Mouse (Mus musculus): ENCODE results near the gene Armh1. TPM values are rescaled to one million over a fixed set of nuclear protein-coding genes. Genes with fewer than 3 reads are reported as not detected.
A peak's percentile ranks its signal among the peaks of the same experiment; 100 is the strongest.

Armh1 gene
- polyA plus RNA-seq, 1 experiment from 2014 or later, result 1.8 TPM

GRCm38 (mm10) chr4:117280397-117280930 lies 28.5 kb upstream of the Armh1 start:
- no peak overlapping the region for H3K9ac ChIP-seq (replicated peaks)
- peak overlapping the region; percentile 62 for H3K27ac ChIP-seq (replicated peaks)
- no peaks in the 10 kb centered on the region for H3K9me3 ChIP-seq
- no peaks in the 10 kb centered on the region for H3K27me3 ChIP-seq
- 79% methylated on average over 8 of the region's 8 CpGs for WGBS
- H3K36me3 ChIP-seq, result peaks cover 64% of the 10 kb centered on the region
- no peak for ATAC-seq (replicated peaks)
- H3K4me3 ChIP-seq, result no peak overlapping the region
- peaks cover 40% of the 10 kb centered on the region for H3K4me1 ChIP-seq
- H3K4me2 ChIP-seq (replicated peaks), result no peak overlapping the region

- H3K9me3 ChIP-seq, result no peaks in the 10 kb centered on the region
- H3K4me1 ChIP-seq, result peaks cover 30% of the 10 kb centered on the region
- H3K27me3 ChIP-seq, result no peaks in the 10 kb centered on the region
- no peak overlapping the region for H3K27ac ChIP-seq (replicated peaks)
- WGBS, result 88% methylated on average over 2 of the region's 2 CpGs
- H3K4me2 ChIP-seq (replicated peaks), result no peak overlapping the region
- H3K9ac ChIP-seq (replicated peaks), result no peak overlapping the region
- H3K36me3 ChIP-seq, result peaks cover 64% of the 10 kb centered on the region
- H3K4me3 ChIP-seq, result no peak overlapping the region
- no peak for ATAC-seq (replicated peaks)
Observed at GRCm38 (mm10) chr4:117279253-117279642, 27.3 kb upstream of the Armh1 start.

- Histone ChIP-seq H3K4me1 (peaks cover 24% of the 10 kb centered on the region), H3K4me2 (replicated peaks) (no peak overlapping the region), H3K4me3 (no peak overlapping the region), H3K27ac (replicated peaks) (no peak overlapping the region), H3K9me3 (no peaks in the 10 kb centered on the region), H3K36me3 (peaks cover 65% of the 10 kb centered on the region), H3K27me3 (no peaks in the 10 kb centered on the region), H3K9ac (replicated peaks) (no peak overlapping the region)
- no peak for ATAC-seq (replicated peaks)
- 76% methylated on average over 10 of the region's 10 CpGs for WGBS
Observed at GRCm38 (mm10) chr4:117278381-117279252, 26.7 kb upstream of the Armh1 start.

- Histone ChIP-seq H3K4me1 (peaks cover 19% of the 10 kb centered on the region), H3K9ac (replicated peaks) (no peak overlapping the region), H3K4me2 (replicated peaks) (no peak overlapping the region), H3K36me3 (peaks cover 73% of the 10 kb centered on the region), H3K4me3 (no peak overlapping the region), H3K27ac (replicated peaks) (no peak overlapping the region), H3K9me3 (no peaks in the 10 kb centered on the region), H3K27me3 (no peaks in the 10 kb centered on the region)
- WGBS, result 92% methylated on average over 7 of the region's 7 CpGs
- no peak for ATAC-seq (replicated peaks)
Observed at GRCm38 (mm10) chr4:117277687-117278086, 25.8 kb upstream of the Armh1 start.

- H3K4me2 ChIP-seq (replicated peaks), result no peak overlapping the region
- H3K27me3 ChIP-seq, result no peaks in the 10 kb centered on the region
- WGBS, result 93% methylated on average over 13 of the region's 13 CpGs
- H3K4me3 ChIP-seq, result no peak overlapping the region
- H3K4me1 ChIP-seq, result peaks cover 23% of the 10 kb centered on the region
- H3K9ac ChIP-seq (replicated peaks), result no peak overlapping the region
- no peak overlapping the region for H3K27ac ChIP-seq (replicated peaks)
- peaks cover 80% of the 10 kb centered on the region for H3K36me3 ChIP-seq
- ATAC-seq (replicated peaks), result no peak
- no peaks in the 10 kb centered on the region for H3K9me3 ChIP-seq
Observed at GRCm38 (mm10) chr4:117277021-117277420, 25.1 kb upstream of the Armh1 start.

- peaks cover 20% of the 10 kb centered on the region for H3K4me1 ChIP-seq
- no peak overlapping the region for H3K9ac ChIP-seq (replicated peaks)
- no peak overlapping the region for H3K4me2 ChIP-seq (replicated peaks)
- H3K27me3 ChIP-seq, result no peaks in the 10 kb centered on the region
- no peak for ATAC-seq (replicated peaks)
- no peak overlapping the region for H3K4me3 ChIP-seq
- peaks cover 80% of the 10 kb centered on the region for H3K36me3 ChIP-seq
- 96% methylated on average over 17 of the region's 17 CpGs for WGBS
- no peaks in the 10 kb centered on the region for H3K9me3 ChIP-seq
- H3K27ac ChIP-seq (replicated peaks), result no peak overlapping the region
Observed at GRCm38 (mm10) chr4:117276281-117276711, 24.4 kb upstream of the Armh1 start.

- Histone ChIP-seq H3K9ac (replicated peaks) (no peak overlapping the region), H3K9me3 (no peaks in the 10 kb centered on the region), H3K36me3 (peaks cover 78% of the 10 kb centered on the region), H3K27me3 (no peaks in the 10 kb centered on the region), H3K4me2 (replicated peaks) (no peak overlapping the region), H3K4me1 (0 out of 2 replicates have a peak, but pooled peaks cover 8% of the 10 kb centered on the region), H3K27ac (replicated peaks) (no peak overlapping the region), H3K4me3 (no peak overlapping the region)
- ATAC-seq (replicated peaks), result no peak
- 93% methylated on average over 4 of the region's 4 CpGs for WGBS
Observed at GRCm38 (mm10) chr4:117274720-117275119, 22.8 kb upstream of the Armh1 start.

GRCm38 (mm10) chr4:117272459-117272858 lies 20.5 kb upstream of the Armh1 start:
- WGBS, result 3% methylated on average over 12 of the region's 12 CpGs
- no peak overlapping the region for H3K4me2 ChIP-seq (replicated peaks)
- 0 out of 2 replicates have a peak, but pooled peaks cover 5% of the 10 kb centered on the region for H3K4me1 ChIP-seq
- no peaks in the 10 kb centered on the region for H3K9me3 ChIP-seq
- no peaks in the 10 kb centered on the region for H3K27me3 ChIP-seq
- no peak for ATAC-seq (replicated peaks)
- H3K36me3 ChIP-seq, result peaks cover 61% of the 10 kb centered on the region
- H3K27ac ChIP-seq (replicated peaks), result peak overlapping the region; percentile 23; the same call in 1 of the 2 replicates
- H3K9ac ChIP-seq (replicated peaks), result no peak overlapping the region
- no peak overlapping the region for H3K4me3 ChIP-seq

- Histone ChIP-seq H3K27me3 (no peaks in the 10 kb centered on the region), H3K9ac (replicated peaks) (no peak overlapping the region), H3K4me3 (no peak overlapping the region), H3K27ac (replicated peaks) (no peak overlapping the region), H3K36me3 (peaks cover 41% of the 10 kb centered on the region), H3K4me2 (replicated peaks) (no peak overlapping the region), H3K9me3 (no peaks in the 10 kb centered on the region), H3K4me1 (0 out of 2 replicates have a peak, but pooled peaks cover 5% of the 10 kb centered on the region)
- peak; percentile 52 for ATAC-seq (replicated peaks)
- WGBS, result 8% methylated on average over 6 of the region's 6 CpGs
Observed at GRCm38 (mm10) chr4:117270278-117270677, 18.4 kb upstream of the Armh1 start.

- no peak for ATAC-seq (replicated peaks)
- peaks cover 19% of the 10 kb centered on the region for H3K36me3 ChIP-seq
- no peaks in the 10 kb centered on the region for H3K27me3 ChIP-seq
- no peaks in the 10 kb centered on the region for H3K9me3 ChIP-seq
- no peak overlapping the region for H3K4me3 ChIP-seq
- H3K4me2 ChIP-seq (replicated peaks), result no peak overlapping the region
- WGBS, result 89% methylated on average over 25 of the region's 25 CpGs
- H3K27ac ChIP-seq (replicated peaks), result no peak overlapping the region
- H3K4me1 ChIP-seq, result 0 out of 2 replicates have a peak, but pooled peaks cover 5% of the 10 kb centered on the region
- H3K9ac ChIP-seq (replicated peaks), result no peak overlapping the region
Observed at GRCm38 (mm10) chr4:117267831-117268437, 16.0 kb upstream of the Armh1 start.

- WGBS, result 9% methylated on average over 2 of the region's 2 CpGs
- no peak overlapping the region for H3K4me2 ChIP-seq (replicated peaks)
- ATAC-seq (replicated peaks), result peak; percentile 33; the same call in 1 of the 2 replicates
Observed at GRCm38 (mm10) chr4:117267284-117267683, 15.4 kb upstream of the Armh1 start.

GRCm38 (mm10) chr4:117262987-117263386 lies 11.1 kb upstream of the Armh1 start:
- 53% methylated on average over 8 of the region's 8 CpGs for WGBS
- no peak overlapping the region for H3K9ac ChIP-seq (replicated peaks)
- no peak for ATAC-seq (replicated peaks)

More at GRCm38 (mm10) chr4:117267284-117267683, 15.4 kb upstream of the Armh1 start:
- Histone ChIP-seq H3K4me1 (no peaks in the 10 kb centered on the region), H3K27ac (replicated peaks) (no peak overlapping the region), H3K27me3 (no peaks in the 10 kb centered on the region), H3K36me3 (peaks cover 13% of the 10 kb centered on the region), H3K4me3 (no peak overlapping the region), H3K9ac (replicated peaks) (no peak overlapping the region), H3K9me3 (no peaks in the 10 kb centered on the region)

More at GRCm38 (mm10) chr4:117262987-117263386, 11.1 kb upstream of the Armh1 start:
- H3K27ac ChIP-seq (replicated peaks), result no peak overlapping the region
- no peaks in the 10 kb centered on the region for H3K9me3 ChIP-seq
- H3K4me1 ChIP-seq, result no peaks in the 10 kb centered on the region
- H3K4me2 ChIP-seq (replicated peaks), result no peak overlapping the region
- no peaks in the 10 kb centered on the region for H3K27me3 ChIP-seq
- H3K36me3 ChIP-seq, result no peaks in the 10 kb centered on the region
- H3K4me3 ChIP-seq, result no peak overlapping the region

Data from forebrain, embryonic 15.5 days (tissue).